Mouse (Mus musculus) G1E-ER4 (cell line): ENCODE data around the gene Slc30a3. TPM values are rescaled to one million over a fixed set of nuclear protein-coding genes. Genes with fewer than 3 reads are reported as not detected.

Experiments
- GATA1 ChIP-seq: IDR thresholded peaks from one replicate; pipeline ENCODE4 v1.8.0; 2012; ENCODE audit warnings: low read length, inconsistent platforms
- polyA plus RNA-seq: library from polyadenylated mRNA; stranded (reverse); fragments of >175 nt; gene quantifications from 2 replicates; pipeline ENCODE4 v1.2.3, GENCODE M21; 2012

Gene Slc30a3
- polyA plus RNA-seq, 1 experiment: not detected

DNA sequence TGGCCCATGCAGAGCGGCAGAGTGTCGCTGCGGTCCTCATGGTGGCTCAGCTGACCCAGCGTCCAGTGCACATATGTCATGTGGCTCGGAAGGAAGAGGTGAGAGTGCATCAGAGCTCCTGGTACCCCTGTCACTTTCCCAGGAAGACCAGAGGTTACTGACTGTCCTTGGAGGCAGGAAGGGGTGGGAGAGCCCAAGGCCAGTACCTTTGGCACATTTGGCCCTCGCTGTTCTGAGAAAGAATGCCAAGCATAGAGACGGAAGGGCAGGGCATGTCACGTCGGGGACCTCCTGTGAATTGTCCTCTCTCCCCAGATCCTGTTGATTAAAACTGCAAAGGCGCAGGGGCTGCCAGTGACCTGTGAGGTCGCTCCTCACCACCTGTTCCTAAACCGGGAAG, 34.9 kb downstream of the Slc30a3 start:
- TF ChIP-seq GATA1: no peak

DNA sequence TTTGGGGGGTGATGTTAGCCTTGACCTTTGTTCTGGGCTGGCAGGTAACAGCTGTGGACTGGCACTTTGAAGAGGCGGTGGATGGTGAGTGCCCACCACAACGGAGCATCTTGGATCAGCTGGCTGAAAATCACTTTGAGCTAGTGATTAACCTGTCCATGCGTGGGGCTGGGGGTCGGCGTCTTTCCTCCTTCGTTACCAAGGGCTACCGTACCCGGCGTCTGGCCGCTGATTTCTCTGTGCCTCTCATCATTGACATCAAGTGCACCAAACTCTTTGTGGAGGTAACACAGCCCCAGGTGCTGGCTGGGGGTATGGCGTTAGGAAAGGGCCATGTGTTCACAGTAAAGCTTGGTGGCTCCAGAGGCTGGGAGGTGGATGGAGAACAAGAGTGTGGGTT, 36.2 kb downstream of the Slc30a3 start:
- no peak for TF ChIP-seq GATA1

DNA sequence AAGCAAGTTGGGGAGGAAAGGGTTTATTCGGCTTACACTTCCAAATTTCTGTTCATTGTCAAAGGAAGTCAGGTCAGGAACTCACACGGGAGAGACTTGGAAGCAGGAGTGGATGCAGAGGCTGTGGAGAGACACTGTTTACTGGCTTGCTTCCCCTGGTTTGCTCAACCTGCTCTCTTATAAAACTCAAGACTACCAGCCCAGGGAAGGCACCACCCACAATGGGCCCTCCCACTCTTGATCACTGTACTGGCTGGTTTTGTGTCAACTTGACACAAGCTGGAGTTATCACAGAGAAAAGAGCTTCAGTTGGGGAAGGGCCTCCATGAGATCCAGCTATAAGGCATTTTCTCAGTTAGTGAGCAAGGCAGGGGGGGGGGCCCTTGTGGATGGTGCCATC, 37.0 kb downstream of the Slc30a3 start:
- TF ChIP-seq GATA1: no peak

DNA sequence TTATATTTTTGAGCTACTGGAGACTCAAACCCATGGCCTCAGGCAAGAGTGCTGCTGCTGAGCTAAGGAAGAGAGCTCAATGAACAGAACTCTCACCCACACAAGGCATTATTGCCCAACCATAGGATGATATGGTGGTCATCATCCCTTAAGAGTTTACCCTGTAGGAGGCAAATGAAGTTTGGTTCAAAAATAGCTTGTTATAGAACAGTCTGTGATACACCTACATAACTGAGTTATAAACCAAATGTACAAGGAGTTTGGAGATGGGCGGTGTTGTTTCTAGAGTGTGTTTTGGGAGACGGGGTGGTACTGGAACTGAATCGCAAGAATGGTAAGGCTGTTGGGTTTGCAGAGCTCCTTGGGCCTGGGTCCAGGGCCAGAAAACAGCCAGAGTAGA, 38.2 kb downstream of the Slc30a3 start:
- TF ChIP-seq GATA1: no peak

DNA sequence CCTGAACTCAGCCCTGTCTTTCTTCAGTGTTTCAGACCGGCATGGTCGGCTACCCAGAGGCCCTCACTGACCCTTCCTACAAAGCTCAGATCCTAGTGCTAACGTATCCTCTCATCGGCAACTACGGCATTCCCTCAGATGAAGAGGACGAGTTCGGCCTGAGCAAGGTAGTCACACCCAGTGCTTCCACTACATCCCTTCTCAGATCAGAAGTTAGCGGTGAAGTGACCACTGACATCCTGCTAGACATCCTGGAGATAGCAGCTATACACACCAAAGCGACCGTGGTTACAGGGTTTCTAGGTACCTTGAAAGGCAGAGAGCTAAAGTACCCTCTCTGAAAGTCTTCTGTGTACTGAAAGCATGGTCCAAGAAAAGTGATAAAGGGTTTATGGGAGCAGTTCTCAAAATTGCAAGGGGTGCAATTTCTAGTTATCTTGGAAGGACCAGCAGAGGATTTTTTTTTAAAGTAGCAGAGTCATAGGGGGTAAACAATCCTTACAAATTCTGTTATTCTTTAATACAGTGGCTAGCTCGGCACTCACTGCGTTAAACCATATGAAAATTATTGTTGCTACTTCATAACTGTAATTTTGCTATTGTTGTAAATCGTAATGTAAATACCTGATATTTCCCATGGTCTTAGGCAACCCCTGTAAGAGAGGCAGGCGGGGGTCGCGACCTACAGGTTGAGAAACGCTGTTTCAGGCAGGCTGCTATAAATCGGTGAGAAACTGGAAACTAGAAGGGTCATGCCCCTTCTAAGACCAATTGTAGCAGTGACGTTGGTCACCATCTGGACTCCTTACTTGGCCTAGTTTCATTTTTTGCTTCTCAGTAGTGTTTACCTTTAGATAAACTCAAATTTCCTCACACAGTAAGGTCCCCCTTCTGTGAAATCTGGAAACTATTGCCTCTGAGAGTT, 52.6 kb downstream of the Slc30a3 start:
- TF ChIP-seq GATA1: no peak

DNA sequence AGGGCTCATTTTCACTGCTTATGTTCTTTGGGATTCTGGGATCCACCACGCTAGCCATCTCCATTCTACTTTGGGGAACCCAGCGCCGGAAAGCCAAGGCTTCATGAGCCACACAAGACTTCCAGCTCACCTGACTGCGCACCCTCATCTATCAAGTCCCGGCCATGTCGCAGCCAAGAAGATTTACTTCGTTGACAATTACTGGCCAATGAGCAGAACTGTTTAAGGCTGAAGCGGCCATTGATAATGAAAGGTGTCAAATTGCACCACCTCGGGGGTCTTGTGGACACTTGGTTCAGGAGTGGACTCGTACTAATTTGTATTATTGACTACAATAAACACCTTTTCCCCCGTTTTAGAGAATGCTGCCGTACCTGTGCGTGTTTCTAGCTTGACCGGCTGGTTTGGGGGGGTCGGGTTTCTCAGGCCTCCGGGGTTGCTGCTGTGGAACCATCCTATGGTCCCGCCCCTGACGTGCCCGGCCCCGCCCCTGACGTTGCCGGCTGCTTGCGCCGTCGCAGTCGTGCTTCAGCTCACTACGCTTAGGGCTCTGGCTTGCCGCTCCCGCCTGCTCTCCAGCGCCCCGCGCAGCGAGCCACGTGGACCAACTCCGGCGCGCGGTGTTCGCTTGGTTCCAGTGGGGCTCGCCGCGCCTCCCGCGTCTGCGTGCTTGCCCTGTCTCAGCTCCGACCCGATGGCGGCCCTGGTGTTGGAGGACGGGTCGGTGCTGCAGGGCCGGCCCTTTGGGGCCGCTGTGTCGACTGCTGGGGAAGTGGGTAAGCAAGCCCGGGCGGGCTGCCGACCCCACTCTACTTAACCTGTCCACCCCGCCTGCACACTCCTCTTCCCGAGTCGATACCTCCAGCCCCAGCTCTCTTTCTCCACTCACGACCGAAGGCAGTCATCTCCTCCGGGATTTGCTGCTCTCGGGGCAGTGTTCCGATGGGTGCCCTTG, 53.5 kb downstream of the Slc30a3 start, which contains the start of gene Cad:
Gene Cad, plus strand, starts transcription at position 520 of the 955 bp plus-strand sequence.
- TF ChIP-seq GATA1: no peak

DNA sequence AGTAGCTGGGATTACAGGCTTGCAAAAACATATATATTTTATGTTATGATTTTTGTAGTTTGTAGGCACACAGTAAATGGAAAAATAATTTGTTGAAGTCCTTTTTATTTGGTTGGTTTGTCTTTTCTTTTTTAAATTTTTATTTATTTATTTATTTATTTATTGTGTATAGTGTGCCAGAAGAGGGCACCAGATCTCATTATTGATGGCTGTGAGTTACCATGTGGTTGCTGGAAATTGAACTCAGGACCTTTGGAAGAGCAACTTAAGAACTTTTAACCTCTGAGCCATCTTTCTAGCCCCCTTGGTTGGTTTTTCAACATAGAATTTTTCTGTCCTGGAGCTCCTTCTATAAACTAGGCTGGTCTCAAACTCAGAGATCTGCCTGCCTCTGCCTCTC, 57.6 kb downstream of the Slc30a3 start:
- TF ChIP-seq GATA1: no peak

DNA sequence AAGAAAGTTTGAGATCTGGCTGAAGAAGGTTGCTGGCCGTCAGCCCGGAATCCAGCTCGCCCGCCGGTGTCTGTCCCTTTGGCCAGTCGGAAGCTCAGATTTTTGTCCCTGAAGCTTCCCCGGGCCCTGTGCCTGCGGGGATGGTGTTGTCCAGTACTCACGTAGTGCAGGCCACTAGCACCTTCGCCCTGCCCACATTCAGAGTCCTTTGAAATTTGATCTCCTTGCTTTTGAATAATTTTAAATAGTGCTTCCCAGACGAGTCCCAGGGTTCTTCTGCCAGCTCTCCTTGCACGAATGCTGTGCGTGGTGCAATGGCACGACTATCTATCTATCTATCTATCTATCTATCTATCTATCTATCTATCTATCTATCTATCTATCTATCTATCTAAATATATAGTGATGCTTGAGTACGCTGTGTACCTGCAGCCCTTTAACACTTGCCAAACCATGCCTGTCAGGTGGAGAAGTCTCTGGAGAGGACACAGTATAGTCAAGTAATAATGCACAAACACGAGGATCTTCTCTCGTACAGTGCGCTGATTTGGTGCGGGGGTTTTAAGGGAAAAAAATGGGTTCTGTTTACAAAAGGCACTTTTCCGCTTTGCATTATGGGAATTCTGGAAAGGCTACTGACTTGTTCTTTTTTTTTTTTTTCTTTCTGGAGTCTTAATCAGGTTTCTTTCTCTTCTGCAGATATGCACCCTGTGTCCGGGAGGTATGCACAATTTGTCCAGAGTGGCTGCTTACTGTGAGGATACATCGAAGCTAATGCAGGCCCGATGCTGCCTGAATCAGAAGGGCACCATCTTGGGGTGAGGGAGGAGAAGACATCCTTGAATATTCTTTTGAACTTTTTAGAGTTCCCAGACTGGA, 59.0 kb downstream of the Slc30a3 start, which contains the start of gene Slc5a6:
Gene Slc5a6, minus strand, starts transcription at position 162 of the 879 bp plus-strand sequence.
- TF ChIP-seq GATA1: no peak

DNA sequence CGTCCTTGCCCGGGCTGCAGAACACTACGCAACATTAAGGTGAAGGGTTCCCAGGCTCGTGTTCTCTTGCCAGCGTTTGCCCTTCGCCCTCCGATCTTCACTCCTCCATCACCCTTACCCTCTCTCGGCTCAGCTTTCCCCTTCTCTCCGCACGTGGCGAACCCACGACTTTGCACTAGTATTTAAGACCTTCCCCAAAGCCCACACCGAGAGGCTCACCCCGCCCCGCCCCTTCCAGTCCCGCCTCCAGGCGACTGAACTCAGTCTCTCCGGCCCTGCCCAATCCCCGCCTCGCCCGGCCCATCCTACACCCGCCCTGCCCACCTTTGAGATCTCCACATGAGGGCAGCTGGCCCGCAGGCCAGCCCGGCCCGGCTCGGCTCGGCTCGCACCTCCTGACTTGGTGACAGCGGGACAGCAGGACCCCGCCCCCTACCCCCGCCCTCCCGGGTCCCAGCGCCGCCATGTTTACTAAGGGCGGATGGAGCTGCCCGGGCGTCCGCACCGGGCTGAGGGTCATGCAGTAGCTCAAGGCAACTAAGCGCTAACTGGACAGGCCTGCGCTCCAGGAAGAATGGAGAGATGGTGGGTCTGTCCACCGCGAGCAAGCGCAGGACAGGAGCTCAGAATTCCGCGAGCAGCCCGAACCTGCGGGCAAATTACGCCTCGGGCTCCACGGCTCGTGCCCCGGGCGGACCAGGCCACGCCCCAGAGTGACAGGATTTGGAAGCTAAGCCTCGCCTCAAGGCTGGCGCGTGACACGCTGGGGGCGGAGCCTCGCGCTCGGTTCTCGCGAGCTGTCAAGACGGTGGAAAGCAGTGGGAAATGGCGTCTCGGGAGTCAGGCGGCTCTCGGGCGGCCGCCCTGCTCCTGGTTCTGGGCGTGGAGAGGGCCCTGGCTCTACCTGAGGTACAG, 59.9 kb downstream of the Slc30a3 start, which contains the start of gene Atraid:
Gene Atraid, plus strand, starts transcription at position 465 of the 915 bp plus-strand sequence.
- no peak for TF ChIP-seq GATA1

DNA sequence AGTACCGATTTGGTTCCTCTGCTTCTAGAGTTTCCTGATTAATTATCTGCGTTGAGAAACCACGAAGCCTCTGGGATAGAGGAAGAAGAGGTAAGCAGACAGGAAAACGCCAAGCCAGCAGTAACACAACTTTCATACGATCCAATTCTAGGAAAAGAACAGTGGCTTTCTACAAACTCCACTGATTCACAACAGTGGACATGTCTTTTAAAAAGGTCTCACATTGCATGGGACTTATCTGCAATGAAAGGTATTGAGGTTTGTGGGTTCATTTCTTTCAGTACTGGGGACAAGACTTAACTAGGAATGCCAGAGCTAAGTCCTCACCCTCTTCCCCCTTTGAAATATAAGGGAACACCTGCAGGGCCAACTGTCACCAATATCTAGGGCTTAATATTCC, 61.0 kb downstream of the Slc30a3 start:
- TF ChIP-seq GATA1: no peak

DNA sequence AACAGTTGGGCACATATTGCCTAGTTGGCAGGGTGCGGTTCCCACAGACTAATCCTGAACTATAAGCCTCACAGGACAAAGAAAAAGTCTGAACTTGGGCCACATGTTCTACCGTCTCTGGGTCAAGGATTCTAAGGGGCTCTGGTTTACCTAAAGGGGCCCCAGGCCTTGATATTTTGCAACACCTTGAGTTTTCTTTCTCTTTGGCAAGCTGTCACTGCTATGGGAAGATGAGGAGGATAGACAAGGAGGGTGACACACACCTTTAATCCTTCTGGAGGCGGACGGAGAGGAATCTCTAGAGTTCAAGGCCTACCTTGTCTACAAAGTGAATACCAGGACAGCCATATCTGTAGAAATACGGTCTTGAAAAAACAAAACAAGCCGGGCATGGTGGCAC, 61.6 kb downstream of the Slc30a3 start:
- no peak for TF ChIP-seq GATA1

DNA sequence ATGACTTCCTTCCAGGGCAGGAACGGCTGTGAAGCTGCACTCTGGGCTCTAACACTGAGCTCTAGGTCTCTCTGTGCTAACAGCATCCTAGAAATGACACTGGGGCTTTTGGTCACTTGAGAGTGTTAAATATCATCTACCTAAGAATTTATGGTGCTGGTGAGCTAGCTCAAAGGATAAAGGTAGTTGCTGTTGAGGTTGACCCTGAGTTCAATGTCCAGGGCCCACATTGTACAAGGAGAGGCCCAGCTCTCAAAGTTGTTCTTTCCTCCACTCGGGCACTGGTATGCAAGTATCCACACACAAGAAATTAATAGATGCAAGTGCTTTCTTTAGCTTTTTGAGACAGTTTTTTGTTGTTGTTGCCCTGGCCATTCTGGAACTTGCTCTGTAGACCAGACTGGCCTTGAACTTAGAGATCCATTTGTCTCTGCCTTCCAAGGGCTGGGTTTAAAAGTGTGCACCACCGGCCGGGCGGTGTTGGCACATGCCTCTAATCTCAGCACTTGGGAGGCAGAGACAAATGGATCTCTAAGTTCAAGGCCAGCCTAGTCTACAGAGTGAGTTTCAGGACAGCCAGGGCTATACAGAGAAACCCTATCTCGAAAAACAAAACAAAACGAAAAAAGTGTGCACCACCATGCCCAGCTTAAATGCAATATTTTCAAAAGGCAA, 69.7 kb downstream of the Slc30a3 start:
- no peak for TF ChIP-seq GATA1

Other genes starting within 250 kb of the Slc30a3 start
- 28.5 and 36.1 TPM in 2 replicates for gene Tmem214, start 240.2 kb downstream of the Slc30a3 start, polyA plus RNA-seq
- 34.9 and 40.4 TPM in 2 replicates for gene Agbl5, start 219.5 kb downstream of the Slc30a3 start, polyA plus RNA-seq
- 72.2 and 79.8 TPM in 2 replicates for gene Ost4, start 200.4 kb downstream of the Slc30a3 start, polyA plus RNA-seq
- 1.3 and 1.7 TPM in 2 replicates for gene Emilin1, start 194.8 kb downstream of the Slc30a3 start, polyA plus RNA-seq
- 38.7 and 67.1 TPM in 2 replicates for gene Khk, start 186.8 kb downstream of the Slc30a3 start, polyA plus RNA-seq
- gene Cgref1, start 162.6 kb downstream of the Slc30a3 start, polyA plus RNA-seq: not detected in 2 replicates
- gene Preb, start 147.9 kb downstream of the Slc30a3 start, polyA plus RNA-seq: 52.8 and 78.2 TPM in 2 replicates
- gene Tcf23, start 139.6 kb downstream of the Slc30a3 start, polyA plus RNA-seq: not detected in 2 replicates
- gene Atraid, start 59.9 kb downstream of the Slc30a3 start, polyA plus RNA-seq: 15.6 and 22.3 TPM in 2 replicates
- 5.7 and 15.3 TPM in 2 replicates for gene Slc5a6, start 59.3 kb downstream of the Slc30a3 start, polyA plus RNA-seq
- gene Cad, start 53.5 kb downstream of the Slc30a3 start, polyA plus RNA-seq: 640 and 661 TPM in 2 replicates
- gene Dnajc5g, start 2.0 kb downstream of the Slc30a3 start, polyA plus RNA-seq: not detected in 2 replicates
- not detected in 2 replicates for gene Trim54, start 8.5 kb upstream of the Slc30a3 start, polyA plus RNA-seq
- not detected in 2 replicates for gene Ucn, start 30.6 kb upstream of the Slc30a3 start, polyA plus RNA-seq
- 25.8 and 30.0 TPM in 2 replicates for gene Mpv17, start 46.0 kb upstream of the Slc30a3 start, polyA plus RNA-seq
- gene Gm29609, start 71.7 kb upstream of the Slc30a3 start, polyA plus RNA-seq: 0.95 and 12.6 TPM in 2 replicates
- 68.0 and 86.7 TPM in 2 replicates for gene Gtf3c2, start 71.9 kb upstream of the Slc30a3 start, polyA plus RNA-seq
- gene Snx17, start 85.0 kb upstream of the Slc30a3 start, polyA plus RNA-seq: 48.5 and 68.0 TPM in 2 replicates
- 235 and 311 TPM in 2 replicates for gene Eif2b4, start 85.2 kb upstream of the Slc30a3 start, polyA plus RNA-seq
- 24.4 and 32.0 TPM in 2 replicates for gene Zfp513, start 94.1 kb upstream of the Slc30a3 start, polyA plus RNA-seq
- gene Ppm1g, start 112.5 kb upstream of the Slc30a3 start, polyA plus RNA-seq: 408 and 497 TPM in 2 replicates
- gene Nrbp1, start 132.6 kb upstream of the Slc30a3 start, polyA plus RNA-seq: 14.4 and 18.7 TPM in 2 replicates
- 0.16 and 0.54 TPM in 2 replicates for gene Gm9970, start 133.0 kb upstream of the Slc30a3 start, polyA plus RNA-seq
- 8.9 and 12.1 TPM in 2 replicates for gene Krtcap3, start 143.5 kb upstream of the Slc30a3 start, polyA plus RNA-seq
- 24.8 and 33.1 TPM in 2 replicates for gene Ift172, start 182.9 kb upstream of the Slc30a3 start, polyA plus RNA-seq
- not detected in 2 replicates for gene Fndc4, start 187.8 kb upstream of the Slc30a3 start, polyA plus RNA-seq
- gene Gckr, start 189.2 kb upstream of the Slc30a3 start, polyA plus RNA-seq: 0.03 and 0.08 TPM in 2 replicates